Mouse (Mus musculus): ENCODE data around the gene Map2k2.

- TF ChIP-seq CTCF (IDR thresholded peaks at IDR 0.05; ENCODE audit: low read depth) = peak; percentile 76
- no peak for TF ChIP-seq EP300 (IDR thresholded peaks at IDR 0.05; ENCODE audit: low read depth)
Observed at GRCm38 (mm10) chr10:81087021-81087420, 18.7 kb upstream of the Map2k2 start.

Measured in liver, embryonic 14.5 days (tissue).